Mouse (Mus musculus): ENCODE results near the gene Kcnh7.

Gene Kcnh7

GRCm38 (mm10) chr2:62983936-62984335 is 200.2 kb downstream of the Kcnh7 start:
- no peak for DNase-seq (ENCODE audit: extremely low spot score, low read depth, low spot score)

- no peak for DNase-seq (ENCODE audit: extremely low spot score, low read depth, low spot score)
Observed at GRCm38 (mm10) chr2:62935273-62935874, 248.7 kb downstream of the Kcnh7 start.

GRCm38 (mm10) chr2:62928494-62928893 is 255.6 kb downstream of the Kcnh7 start:
- no peak for DNase-seq (ENCODE audit: extremely low spot score, low read depth, low spot score)

- DNase-seq (ENCODE audit: extremely low spot score, low read depth, low spot score) = no peak
Observed at GRCm38 (mm10) chr2:62928065-62928464, 256.0 kb downstream of the Kcnh7 start.

DNA sequence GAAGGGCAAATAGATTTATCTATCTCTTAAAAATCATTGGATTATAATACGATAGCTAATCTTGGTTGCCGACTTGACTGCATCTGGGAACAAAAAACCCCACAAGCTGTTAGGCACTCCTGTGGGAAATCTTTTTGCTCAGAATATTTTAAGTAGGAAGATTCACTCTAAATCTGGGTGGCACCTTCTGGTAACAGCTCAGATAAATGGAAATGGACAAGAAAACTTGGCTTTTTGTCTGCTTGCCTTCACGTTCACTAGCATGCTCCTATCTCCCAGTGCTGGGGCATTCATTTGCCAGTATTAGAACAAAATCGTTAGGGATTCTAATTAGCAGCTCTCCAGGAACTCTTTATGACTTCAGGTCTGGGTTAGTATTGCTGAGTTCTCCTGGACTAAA is 260.3 kb downstream of the Kcnh7 start:
- DNase-seq (ENCODE audit: extremely low spot score, low read depth, low spot score) = no peak

DNA sequence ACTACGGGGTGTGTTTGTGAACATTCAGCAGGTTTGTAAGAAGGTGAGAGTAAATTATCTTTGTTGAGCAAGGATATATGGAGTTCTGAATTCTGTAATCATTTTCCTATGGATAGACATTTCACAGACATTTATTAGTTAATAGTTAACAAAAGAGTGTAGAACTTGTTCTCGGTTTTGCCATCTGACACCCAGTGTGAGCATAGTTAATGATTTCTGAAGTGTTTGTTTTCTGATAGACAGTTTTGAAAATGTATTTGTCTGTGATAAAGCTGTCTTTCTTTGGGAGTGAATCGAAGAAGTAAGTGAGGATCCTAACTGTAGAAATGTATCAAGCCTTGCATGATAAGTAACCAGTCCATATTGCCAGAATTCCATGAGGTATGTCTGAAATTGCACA is 276.4 kb downstream of the Kcnh7 start:
- no peak for DNase-seq (ENCODE audit: extremely low spot score, low read depth, low spot score)

DNA sequence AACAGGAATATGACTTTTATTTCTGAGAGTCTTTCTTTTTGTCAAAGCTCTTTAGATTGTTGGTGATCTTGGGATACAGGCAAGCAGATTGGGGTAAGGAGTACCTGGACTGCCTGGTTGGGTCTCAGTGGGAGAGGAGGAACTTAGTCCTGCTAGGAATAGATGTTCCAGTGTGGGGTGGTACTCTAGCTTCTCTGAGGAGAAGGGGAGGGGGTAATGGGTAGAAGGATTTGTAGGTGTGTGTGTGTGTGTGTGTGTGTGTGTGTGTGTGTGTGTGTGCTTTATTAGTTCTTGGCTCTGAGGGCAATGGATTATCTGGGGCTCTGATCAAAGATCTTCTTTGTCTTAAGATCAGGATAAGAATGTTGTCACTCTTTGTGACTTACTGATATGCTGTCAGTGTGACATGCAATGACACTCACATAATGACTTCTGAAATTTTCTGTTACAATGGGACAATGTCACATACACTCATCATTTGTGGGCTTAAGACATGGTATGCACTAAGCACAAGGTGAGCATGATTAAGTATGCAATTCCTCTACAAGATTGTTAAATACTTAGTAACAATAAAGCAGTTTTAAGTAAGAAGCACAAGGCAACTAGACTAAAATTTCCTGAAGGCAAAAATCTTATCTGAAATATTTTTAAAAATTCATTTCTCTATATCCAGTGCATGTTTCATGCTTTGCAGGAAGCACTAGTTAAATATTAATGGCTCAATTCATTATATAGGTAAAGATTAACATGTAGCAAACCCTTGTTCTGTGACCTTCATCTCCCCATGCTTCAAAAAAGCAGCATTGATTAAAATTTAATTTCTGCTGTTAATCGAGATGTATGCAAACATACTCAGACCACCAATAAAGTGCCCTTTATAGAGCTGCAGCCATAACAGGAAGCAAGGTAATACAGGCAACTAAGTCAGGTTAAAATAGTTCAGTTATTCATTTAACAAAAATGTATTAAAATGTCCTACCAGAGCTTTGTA is 281.4 kb downstream of the Kcnh7 start:
- DNase-seq (ENCODE audit: extremely low spot score, low read depth, low spot score) = no peak

DNA sequence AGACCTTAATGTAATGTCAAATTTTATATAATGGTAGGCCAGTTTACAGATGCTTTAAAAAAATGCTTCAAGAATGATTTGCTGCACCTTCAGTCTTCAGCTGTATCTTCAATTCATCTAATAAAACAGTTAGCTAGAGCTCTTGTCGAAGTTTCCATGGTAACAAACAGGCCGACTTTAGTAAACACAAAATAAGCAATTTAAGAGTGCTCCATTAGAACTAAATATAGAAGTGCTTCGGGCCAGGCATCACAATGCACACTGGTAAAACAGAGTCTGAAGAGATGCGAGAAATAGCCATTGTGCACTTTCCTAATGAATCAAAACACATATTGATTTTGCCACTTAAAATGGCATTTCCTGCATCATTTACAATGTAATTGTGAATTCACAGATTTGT is 305.3 kb downstream of the Kcnh7 start:
- DNase-seq (ENCODE audit: extremely low spot score, low read depth, low spot score) = no peak

GRCm38 (mm10) chr2:62855391-62855790 is 328.7 kb downstream of the Kcnh7 start:
- DNase-seq (ENCODE audit: extremely low spot score, low read depth, low spot score) = no peak

DNA sequence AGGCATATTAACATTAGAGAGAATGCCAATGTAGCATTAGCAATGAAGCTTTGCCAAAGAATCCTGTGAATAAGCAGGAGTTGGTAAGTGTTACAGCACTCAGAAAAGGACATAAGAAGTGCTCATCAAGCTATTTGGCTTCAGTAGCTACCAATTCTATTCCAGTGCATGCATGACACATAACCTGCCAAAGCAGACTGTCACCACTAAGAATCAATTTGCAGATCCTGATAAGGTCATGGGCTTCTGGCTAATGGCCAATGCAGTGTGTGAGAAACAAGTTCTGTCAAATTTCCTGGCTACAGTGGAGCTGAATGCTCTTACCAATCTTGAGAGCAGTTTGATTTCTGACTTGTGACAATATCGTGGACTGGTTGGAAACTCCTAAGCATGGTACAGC is 341.5 kb downstream of the Kcnh7 start:
- DNase-seq (ENCODE audit: extremely low spot score, low read depth, low spot score) = no peak

DNA sequence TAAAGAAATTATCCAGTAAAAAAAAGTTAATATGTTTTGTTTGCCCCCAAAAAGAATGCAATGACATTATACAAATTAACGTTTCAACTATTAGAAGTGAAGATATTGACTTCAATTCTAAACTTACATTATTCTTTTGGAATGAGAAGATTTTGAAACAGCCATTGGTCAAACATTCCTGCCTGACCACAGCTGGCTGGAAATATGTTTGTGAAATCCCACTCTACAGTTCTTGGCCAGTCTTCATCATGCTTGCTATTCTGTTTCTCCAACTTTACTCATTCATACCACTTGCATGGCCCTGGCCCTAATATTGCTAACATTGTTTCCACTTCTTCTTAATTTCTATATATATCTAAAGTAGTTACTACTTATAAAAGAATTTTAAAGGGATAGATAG is 349.8 kb downstream of the Kcnh7 start:
- no peak for DNase-seq (ENCODE audit: extremely low spot score, low read depth, low spot score)

DNA sequence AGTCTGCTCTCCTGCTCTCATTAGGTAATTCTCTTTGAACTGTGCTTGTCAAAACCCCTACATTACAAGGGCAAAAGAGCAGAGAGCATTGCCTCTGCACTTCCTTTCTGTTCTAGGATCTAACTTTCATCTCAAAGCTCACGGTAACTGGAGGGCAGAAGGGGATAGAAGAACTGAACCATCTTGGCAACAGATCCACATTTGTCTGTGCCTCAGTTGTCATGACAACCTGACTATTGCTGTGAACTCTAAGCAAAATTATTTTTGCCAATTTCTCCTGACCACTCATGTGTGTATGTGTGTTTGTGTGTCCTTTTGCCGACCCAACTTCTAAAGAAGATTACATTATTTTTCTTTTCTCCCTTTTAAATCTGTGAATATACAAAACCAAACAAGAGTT is 364.9 kb downstream of the Kcnh7 start:
- no peak for DNase-seq (ENCODE audit: extremely low spot score, low read depth, low spot score)

DNA sequence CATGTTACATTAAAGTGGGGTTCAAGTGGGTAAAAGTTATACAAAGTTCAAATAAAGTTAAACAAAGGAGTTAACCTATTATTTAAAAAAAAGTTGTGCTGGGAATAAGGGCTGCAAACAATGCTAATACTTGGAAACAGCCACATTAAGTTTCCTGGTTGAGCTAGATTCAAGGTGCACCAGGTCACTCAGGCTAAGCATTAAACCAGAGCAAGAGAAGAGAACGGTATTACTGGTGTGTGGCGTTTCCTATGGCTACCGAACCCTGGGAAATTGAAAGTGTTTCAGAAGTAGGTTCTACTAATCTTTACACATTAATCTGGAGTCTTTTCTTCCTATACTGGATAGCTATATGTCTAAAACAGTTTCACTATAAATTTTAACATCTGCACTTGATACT is 368.1 kb downstream of the Kcnh7 start:
- no peak for DNase-seq (ENCODE audit: extremely low spot score, low read depth, low spot score)

- no peak for DNase-seq (ENCODE audit: extremely low spot score, low read depth, low spot score)
Observed at GRCm38 (mm10) chr2:62808813-62809212, 375.3 kb downstream of the Kcnh7 start.

DNA sequence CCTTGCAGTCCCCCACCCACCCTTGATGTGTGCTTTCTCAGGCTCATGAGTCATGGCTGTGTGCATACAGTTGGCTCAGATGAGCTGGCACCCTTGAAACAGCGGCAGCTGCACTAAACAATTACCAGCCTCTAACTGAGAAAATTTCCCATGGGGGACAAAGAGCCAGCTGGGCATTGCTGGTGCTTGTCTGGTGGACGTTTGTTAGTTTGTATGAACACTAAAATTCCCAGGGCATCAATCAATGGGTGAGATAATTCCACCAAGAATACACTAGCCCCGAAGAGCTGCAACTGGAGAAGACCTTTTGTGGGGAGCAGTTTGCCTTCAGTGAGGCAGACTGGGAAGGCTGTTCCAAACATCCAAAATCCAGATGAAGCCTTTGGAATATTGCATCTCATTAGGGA is 376.6 kb downstream of the Kcnh7 start:
- no peak for DNase-seq (ENCODE audit: extremely low spot score, low read depth, low spot score)

DNA sequence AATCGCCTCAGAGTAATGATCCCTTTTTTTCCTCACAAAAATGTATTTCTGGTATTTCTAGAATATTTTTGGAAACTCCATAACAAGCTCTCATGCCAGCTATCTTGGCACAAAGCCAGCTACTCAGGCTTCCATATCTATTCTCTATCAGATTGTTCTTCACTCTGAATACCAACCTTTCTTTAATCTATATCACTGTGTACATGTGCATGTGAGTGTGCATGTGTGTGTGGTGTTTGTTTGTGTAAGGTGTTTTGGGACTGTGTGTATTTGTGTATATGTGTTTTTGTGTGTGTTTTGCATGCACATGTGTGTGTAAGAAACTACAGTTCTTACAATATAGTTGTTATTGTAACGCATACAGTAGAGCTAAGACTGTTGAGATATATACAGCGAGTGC is 377.2 kb downstream of the Kcnh7 start:
- DNase-seq (ENCODE audit: extremely low spot score, low read depth, low spot score) = no peak

DNA sequence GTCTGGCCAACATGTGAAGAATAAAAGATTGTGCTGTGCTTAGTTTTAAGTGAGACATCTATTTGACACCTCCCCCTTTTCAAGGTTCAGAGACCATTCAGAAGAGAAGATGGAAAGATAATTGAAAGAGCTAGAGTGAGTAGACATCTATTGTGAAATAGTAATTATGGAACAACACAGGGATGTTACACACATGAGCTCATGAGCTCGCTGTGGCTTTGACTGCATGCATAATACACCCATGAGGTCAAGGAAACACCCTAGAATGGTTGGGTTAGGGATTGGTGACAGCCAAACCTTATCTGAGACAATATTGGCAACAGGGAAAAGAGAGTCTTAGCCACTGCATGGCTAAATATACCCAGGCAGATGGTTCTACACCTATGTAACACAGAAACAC is 380.1 kb downstream of the Kcnh7 start:
- DNase-seq (ENCODE audit: extremely low spot score, low read depth, low spot score) = no peak

- DNase-seq (ENCODE audit: extremely low spot score, low read depth, low spot score) = no peak
Observed at GRCm38 (mm10) chr2:62784460-62785038, 399.5 kb downstream of the Kcnh7 start.

DNA sequence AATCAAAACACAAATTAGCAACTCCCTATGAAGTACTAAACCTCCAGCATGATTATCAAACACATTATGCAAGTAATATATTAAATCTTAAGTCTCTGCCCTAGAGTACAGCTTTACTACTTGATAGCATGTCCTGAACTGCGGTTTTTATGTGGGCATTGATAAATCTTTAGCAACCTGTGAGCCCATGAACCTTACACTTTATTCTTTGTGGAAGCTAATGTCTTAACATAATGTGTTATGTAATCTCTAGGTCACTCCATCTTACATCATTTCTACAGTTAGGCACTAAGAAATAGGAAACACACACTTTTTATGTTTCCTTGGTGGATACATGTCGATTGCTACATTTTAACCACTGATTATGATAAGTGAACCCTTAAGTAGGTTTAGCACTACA is 437.8 kb downstream of the Kcnh7 start:
- DNase-seq (ENCODE audit: extremely low spot score, low read depth, low spot score) = no peak

DNA sequence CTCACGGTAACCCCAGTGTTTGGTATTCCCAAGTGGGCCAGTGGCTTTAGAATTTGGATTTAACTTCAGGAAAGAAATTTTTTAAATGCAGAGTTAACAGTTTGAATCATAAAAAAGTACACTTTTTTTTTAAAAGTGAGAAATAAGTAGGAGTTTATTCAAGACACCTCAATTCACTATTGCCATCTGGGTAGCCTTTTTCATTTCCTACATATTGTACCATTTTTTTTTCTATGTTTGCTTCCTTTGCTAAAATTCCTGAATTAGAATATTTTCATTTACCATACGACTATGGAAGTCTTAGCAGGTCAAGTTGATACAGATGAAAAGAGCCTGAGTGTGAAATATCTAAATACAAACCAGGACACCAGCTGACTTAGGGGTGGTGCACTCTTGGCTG is 441.0 kb downstream of the Kcnh7 start:
- no peak for DNase-seq (ENCODE audit: extremely low spot score, low read depth, low spot score)

GRCm38 (mm10) chr2:62730671-62731070 is 453.4 kb downstream of the Kcnh7 start:
- DNase-seq (ENCODE audit: extremely low spot score, low read depth, low spot score) = no peak

GRCm38 (mm10) chr2:62727732-62728131 is 456.4 kb downstream of the Kcnh7 start:
- no peak for DNase-seq (ENCODE audit: extremely low spot score, low read depth, low spot score)
